Mouse (Mus musculus): ENCODE results near the gene Rapgef2. TPM values are rescaled to one million over a fixed set of nuclear protein-coding genes. Genes with fewer than 3 reads are reported as not detected.
A peak's percentile ranks its signal among the peaks of the same experiment; 100 is the strongest.

The Rapgef2 gene
- polyA plus RNA-seq, 1 experiment from 2014 or later, result 4.4 TPM

- Histone ChIP-seq H3K27ac (ENCODE audit: low read length) (peak overlapping the region; percentile 96), H3K36me3 (ENCODE audit: control insufficient read depth, insufficient read depth, low read length) (no peaks in the 10 kb centered on the region), H3K9ac (ENCODE audit: low read length) (peak overlapping the region; percentile 93), H3K4me3 (replicated peaks; ENCODE audit: low read length) (peak overlapping the region; percentile 76), H3K9me3 (replicated peaks; ENCODE audit: control insufficient read depth, low read length) (no peaks in the 10 kb centered on the region), H3K4me1 (ENCODE audit: control insufficient read depth, insufficient read depth, low read length) (peaks cover 29% of the 10 kb centered on the region), H3K27me3 (ENCODE audit: control insufficient read depth, insufficient read depth, low read length) (no peaks in the 10 kb centered on the region), H3K4me2 (ENCODE audit: low read depth, low read length) (peak overlapping the region; percentile 80)
- ATAC-seq (ENCODE audit: insufficient read depth, low FRiP score), result peak; percentile 97
- whole genome bisulfite sequencing, result under 1% methylated on average over 49 of the region's 60 CpGs
Observed at GRCm38 (mm10) chr3:79287108-79287576, 825 bp upstream of the Rapgef2 start.

- Histone ChIP-seq H3K9ac (ENCODE audit: low read length) (peak overlapping the region; percentile 93), H3K27ac (ENCODE audit: low read length) (peak overlapping the region; percentile 96), H3K4me3 (replicated peaks; ENCODE audit: low read length) (peak overlapping the region; percentile 76), H3K36me3 (ENCODE audit: control insufficient read depth, insufficient read depth, low read length) (no peaks in the 10 kb centered on the region), H3K4me2 (ENCODE audit: low read depth, low read length) (peak overlapping the region; percentile 80), H3K27me3 (ENCODE audit: control insufficient read depth, insufficient read depth, low read length) (no peaks in the 10 kb centered on the region), H3K9me3 (replicated peaks; ENCODE audit: control insufficient read depth, low read length) (no peaks in the 10 kb centered on the region), H3K4me1 (ENCODE audit: control insufficient read depth, insufficient read depth, low read length) (peaks cover 29% of the 10 kb centered on the region)
- under 1% methylated on average over 10 of the region's 10 CpGs for WGBS
- ATAC-seq (ENCODE audit: insufficient read depth, low FRiP score), result no peak
Observed at GRCm38 (mm10) chr3:79286031-79286375, 314 bp downstream of the Rapgef2 start.

GRCm38 (mm10) chr3:79285097-79285675 is 1.1 kb downstream of the Rapgef2 start:
- Histone ChIP-seq H3K4me2 (ENCODE audit: low read depth, low read length) (peak overlapping the region; percentile 80), H3K4me3 (replicated peaks; ENCODE audit: low read length) (peak overlapping the region; percentile 76), H3K36me3 (ENCODE audit: control insufficient read depth, insufficient read depth, low read length) (no peaks in the 10 kb centered on the region), H3K9ac (ENCODE audit: low read length) (peak overlapping the region; percentile 93; the same call in 1 of the 2 replicates), H3K9me3 (replicated peaks; ENCODE audit: control insufficient read depth, low read length) (no peaks in the 10 kb centered on the region), H3K27me3 (ENCODE audit: control insufficient read depth, insufficient read depth, low read length) (no peaks in the 10 kb centered on the region), H3K27ac (ENCODE audit: low read length) (no peak overlapping the region), H3K4me1 (ENCODE audit: control insufficient read depth, insufficient read depth, low read length) (peaks cover 29% of the 10 kb centered on the region)
- WGBS, result 46% methylated on average over 13 of the region's 13 CpGs
- ATAC-seq (ENCODE audit: insufficient read depth, low FRiP score), result no peak

GRCm38 (mm10) chr3:79283976-79284375 is 2.3 kb downstream of the Rapgef2 start:
- no peak overlapping the region for H3K4me3 ChIP-seq (replicated peaks; ENCODE audit: low read length)
- no peak for ATAC-seq (ENCODE audit: insufficient read depth, low FRiP score)
- no peaks in the 10 kb centered on the region for H3K9me3 ChIP-seq (replicated peaks; ENCODE audit: control insufficient read depth, low read length)
- no peaks in the 10 kb centered on the region for H3K27me3 ChIP-seq (ENCODE audit: control insufficient read depth, insufficient read depth, low read length)
- no peaks in the 10 kb centered on the region for H3K36me3 ChIP-seq (ENCODE audit: control insufficient read depth, insufficient read depth, low read length)
- no peak overlapping the region for H3K27ac ChIP-seq (ENCODE audit: low read length)
- peak overlapping the region; percentile 80; the same call in 1 of the 2 replicates for H3K4me2 ChIP-seq (ENCODE audit: low read depth, low read length)
- no peak overlapping the region for H3K9ac ChIP-seq (ENCODE audit: low read length)
- H3K4me1 ChIP-seq (ENCODE audit: control insufficient read depth, insufficient read depth, low read length), result peaks cover 29% of the 10 kb centered on the region
- WGBS, result 62% methylated on average over 3 of the region's 3 CpGs

- Histone ChIP-seq H3K4me3 (replicated peaks; ENCODE audit: low read length) (no peak overlapping the region), H3K4me2 (ENCODE audit: low read depth, low read length) (no peak overlapping the region), H3K27me3 (ENCODE audit: control insufficient read depth, insufficient read depth, low read length) (no peaks in the 10 kb centered on the region), H3K4me1 (ENCODE audit: control insufficient read depth, insufficient read depth, low read length) (peaks cover 27% of the 10 kb centered on the region), H3K36me3 (ENCODE audit: control insufficient read depth, insufficient read depth, low read length) (no peaks in the 10 kb centered on the region), H3K9ac (ENCODE audit: low read length) (no peak overlapping the region), H3K9me3 (replicated peaks; ENCODE audit: control insufficient read depth, low read length) (no peaks in the 10 kb centered on the region), H3K27ac (ENCODE audit: low read length) (no peak overlapping the region)
- no peak for ATAC-seq (ENCODE audit: insufficient read depth, low FRiP score)
- 35% methylated on average over 2 of the region's 2 CpGs for WGBS
Observed at GRCm38 (mm10) chr3:79283031-79283430, 3.3 kb downstream of the Rapgef2 start.

- Histone ChIP-seq H3K9me3 (replicated peaks; ENCODE audit: control insufficient read depth, low read length) (no peaks in the 10 kb centered on the region), H3K4me1 (ENCODE audit: control insufficient read depth, insufficient read depth, low read length) (peaks cover 7% of the 10 kb centered on the region), H3K36me3 (ENCODE audit: control insufficient read depth, insufficient read depth, low read length) (no peaks in the 10 kb centered on the region), H3K4me2 (ENCODE audit: low read depth, low read length) (no peak overlapping the region), H3K9ac (ENCODE audit: low read length) (no peak overlapping the region), H3K4me3 (replicated peaks; ENCODE audit: low read length) (no peak overlapping the region), H3K27ac (ENCODE audit: low read length) (no peak overlapping the region), H3K27me3 (ENCODE audit: control insufficient read depth, insufficient read depth, low read length) (no peaks in the 10 kb centered on the region)
- no peak for ATAC-seq (ENCODE audit: insufficient read depth, low FRiP score)
- WGBS, result 74% methylated on average over 11 of the region's 11 CpGs
Observed at GRCm38 (mm10) chr3:79275856-79276645, 10.3 kb downstream of the Rapgef2 start.

GRCm38 (mm10) chr3:79273350-79273749 is 13.0 kb downstream of the Rapgef2 start:
- no peak overlapping the region for H3K4me3 ChIP-seq (replicated peaks; ENCODE audit: low read length)
- H3K9me3 ChIP-seq (replicated peaks; ENCODE audit: control insufficient read depth, low read length), result no peaks in the 10 kb centered on the region
- H3K4me2 ChIP-seq (ENCODE audit: low read depth, low read length), result no peak overlapping the region
- H3K4me1 ChIP-seq (ENCODE audit: control insufficient read depth, insufficient read depth, low read length), result peaks cover 9% of the 10 kb centered on the region
- no peaks in the 10 kb centered on the region for H3K27me3 ChIP-seq (ENCODE audit: control insufficient read depth, insufficient read depth, low read length)
- no peak overlapping the region for H3K9ac ChIP-seq (ENCODE audit: low read length)
- ATAC-seq (ENCODE audit: insufficient read depth, low FRiP score), result no peak
- H3K36me3 ChIP-seq (ENCODE audit: control insufficient read depth, insufficient read depth, low read length), result no peaks in the 10 kb centered on the region
- H3K27ac ChIP-seq (ENCODE audit: low read length), result no peak overlapping the region
- WGBS, result 17% methylated on average over 1 of the region's 1 CpGs

- ATAC-seq (ENCODE audit: insufficient read depth, low FRiP score), result no peak
- no peaks in the 10 kb centered on the region for H3K27me3 ChIP-seq (ENCODE audit: control insufficient read depth, insufficient read depth, low read length)
- H3K9me3 ChIP-seq (replicated peaks; ENCODE audit: control insufficient read depth, low read length), result no peaks in the 10 kb centered on the region
- H3K36me3 ChIP-seq (ENCODE audit: control insufficient read depth, insufficient read depth, low read length), result no peaks in the 10 kb centered on the region
- H3K4me1 ChIP-seq (ENCODE audit: control insufficient read depth, insufficient read depth, low read length), result peaks cover 9% of the 10 kb centered on the region
- no peak overlapping the region for H3K27ac ChIP-seq (ENCODE audit: low read length)
- 69% methylated on average over 4 of the region's 4 CpGs for WGBS
- no peak overlapping the region for H3K9ac ChIP-seq (ENCODE audit: low read length)
- H3K4me3 ChIP-seq (replicated peaks; ENCODE audit: low read length), result no peak overlapping the region
- no peak overlapping the region for H3K4me2 ChIP-seq (ENCODE audit: low read depth, low read length)
Observed at GRCm38 (mm10) chr3:79272939-79273338, 13.4 kb downstream of the Rapgef2 start.

- H3K4me3 ChIP-seq (replicated peaks; ENCODE audit: low read length), result no peak overlapping the region
- peaks cover 9% of the 10 kb centered on the region for H3K4me1 ChIP-seq (ENCODE audit: control insufficient read depth, insufficient read depth, low read length)
- no peaks in the 10 kb centered on the region for H3K36me3 ChIP-seq (ENCODE audit: control insufficient read depth, insufficient read depth, low read length)
- no peak for ATAC-seq (ENCODE audit: insufficient read depth, low FRiP score)
- H3K9me3 ChIP-seq (replicated peaks; ENCODE audit: control insufficient read depth, low read length), result no peaks in the 10 kb centered on the region
- no peaks in the 10 kb centered on the region for H3K27me3 ChIP-seq (ENCODE audit: control insufficient read depth, insufficient read depth, low read length)
- H3K27ac ChIP-seq (ENCODE audit: low read length), result no peak overlapping the region
- WGBS, result 52% methylated on average over 12 of the region's 12 CpGs
- H3K4me2 ChIP-seq (ENCODE audit: low read depth, low read length), result no peak overlapping the region
- no peak overlapping the region for H3K9ac ChIP-seq (ENCODE audit: low read length)
Observed at GRCm38 (mm10) chr3:79270980-79271555, 15.2 kb downstream of the Rapgef2 start.
